ENCODE assay signal across 21 mouse cellular contexts in genomic region chr5:76635592-76635991, GRCm38 (mm10). TPM values are rescaled to one million over a fixed set of nuclear protein-coding genes. Genes with fewer than 3 reads are reported as not detected.
A peak's percentile ranks its signal among the peaks of the same experiment; 100 is the strongest.
DNase-seq lines count a peak whose midpoint lies in the region; ATAC-seq and TF ChIP-seq lines count a peak whose summit lies in the region.
"Had no signal": no experiment of that assay in that cellular context is flagged by ENCODE, and none has a peak within 500 bp of the region (broad histone marks: within the 10 kb centered on the region; RNA-seq: fewer than 3 reads in every experiment).

No protein-coding gene starts in this region.

- no peak for ATAC-seq in kidney, postnatal 0 days (replicated peaks; ENCODE audit: low FRiP score, low read depth)
- ATAC-seq: intestine, embryonic 15.5 days; midbrain, embryonic 16.5 days had no signal

- H3K9me3 ChIP-seq in kidney, postnatal 0 days (replicated peaks; ENCODE audit: low read length) = no peaks in the 10 kb centered on the region
- H3K9me3 ChIP-seq: forebrain, embryonic 12.5 days; heart, embryonic 10.5 days; hindbrain, embryonic 15.5 days; intestine, embryonic 15.5 days; neural tube, embryonic 15.5 days had no signal

- no peak overlapping the region for H3K9ac ChIP-seq in kidney, postnatal 0 days (ENCODE audit: low read depth, low read length)
- H3K9ac ChIP-seq: forebrain, embryonic 12.5 days; hindbrain, embryonic 15.5 days; intestine, embryonic 15.5 days; neural tube, embryonic 15.5 days had no signal

- peaks cover 36% of the 10 kb centered on the region; the same call in 1 of the 2 replicates for H3K36me3 ChIP-seq in kidney, postnatal 0 days (ENCODE audit: insufficient read depth, low read length)
- peaks cover 59% of the 10 kb centered on the region for H3K36me3 ChIP-seq in thymus, adult 2 months (ENCODE audit: control insufficient read depth, insufficient read depth, low read length)

- H3K4me2 ChIP-seq in kidney, postnatal 0 days (ENCODE audit: low read length) = no peak overlapping the region
- H3K4me2 ChIP-seq: forebrain, embryonic 12.5 days; hindbrain, embryonic 15.5 days; intestine, embryonic 15.5 days; neural tube, embryonic 15.5 days had no signal

- H3K27me3 ChIP-seq in kidney, postnatal 0 days (ENCODE audit: insufficient read depth, low read length) = no peaks in the 10 kb centered on the region
- H3K27me3 ChIP-seq in thymus, adult 2 months (ENCODE audit: control insufficient read depth, insufficient read depth, low read length) = no peaks in the 10 kb centered on the region
- H3K27me3 ChIP-seq: forebrain, embryonic 12.5 days; hindbrain, embryonic 15.5 days; intestine, embryonic 15.5 days; neural tube, embryonic 15.5 days had no signal

- TF ChIP-seq POLR2A in thymus, adult 2 months (IDR thresholded peaks at IDR 0.05; ENCODE audit: control insufficient read depth, extremely low read depth, insufficient read depth, low read length, poor library complexity) = no peak

- H3K4me3 ChIP-seq in kidney, postnatal 0 days (replicated peaks; ENCODE audit: low read depth, low read length) = no peak overlapping the region
- no peak overlapping the region for H3K4me3 ChIP-seq in thymus, adult 2 months (ENCODE audit: control insufficient read depth, insufficient read depth, low read length)
- H3K4me3 ChIP-seq: forebrain, embryonic 12.5 days; heart, embryonic 10.5 days; hindbrain, embryonic 15.5 days; intestine, embryonic 15.5 days; neural tube, embryonic 15.5 days had no signal

- H3K27ac ChIP-seq in kidney, postnatal 0 days = no peak overlapping the region
- H3K27ac ChIP-seq in thymus, adult 2 months (ENCODE audit: control insufficient read depth, insufficient read depth, low read length) = no peak overlapping the region
- H3K27ac ChIP-seq: forebrain, embryonic 12.5 days; heart, embryonic 10.5 days; hindbrain, embryonic 15.5 days; intestine, embryonic 15.5 days; neural tube, embryonic 15.5 days had no signal

- peak; percentile 2 for DNase-seq in embryo, embryonic 10.5 days (ENCODE audit: low spot score)
- DNase-seq in embryo, embryonic 9.5 days (ENCODE audit: extremely low spot score) = no peak
- DNase-seq in kidney, postnatal 0 days (ENCODE audit: low spot score) = peak; percentile 4
- DNase-seq in kidney, adult 11 months = no peak
- peak; percentile 30 for DNase-seq in 416B (ENCODE audit: low read depth)
- DNase-seq in lung, postnatal 36 days = peak; percentile 10
- no peak for DNase-seq in thymus, adult 2 months
- DNase-seq: adrenal gland, postnatal 25 days; cerebellum, adult 8-10 months; gastrocnemius, postnatal 25 days; heart, postnatal 14 days; kidney, postnatal 14 days; left cerebral cortex, postnatal 4 days; spleen, adult 18-20 months; thymus, postnatal 4 days had no signal

- peak; percentile 38; the same call in 1 of the 2 replicates for TF ChIP-seq CTCF in kidney, postnatal 0 days (IDR thresholded peaks at IDR 0.05; ENCODE audit: low read depth)
- TF ChIP-seq CTCF in thymus, adult 2 months (IDR thresholded peaks at IDR 0.05; ENCODE audit: borderline replicate concordance, control insufficient read depth, extremely low read depth, insufficient read depth, low read length, poor library complexity) = no peak

- 81% methylated on average over 2 of the region's 2 CpGs for WGBS in kidney, postnatal 0 days
- 93% methylated on average over 2 of the region's 2 CpGs for WGBS in thymus, adult 2 months

- no peaks in the 10 kb centered on the region for H3K4me1 ChIP-seq in kidney, postnatal 0 days (replicated peaks; ENCODE audit: insufficient read depth, low read length)
- no peaks in the 10 kb centered on the region for H3K4me1 ChIP-seq in thymus, adult 2 months (replicated peaks; ENCODE audit: control insufficient read depth, insufficient read depth, low read length)
- H3K4me1 ChIP-seq: forebrain, embryonic 12.5 days; heart, embryonic 10.5 days; hindbrain, embryonic 15.5 days; intestine, embryonic 15.5 days; neural tube, embryonic 15.5 days had no signal

RNA-seq across cellular contexts. Expression of gene C530008M17Rik, which starts 20.7 kb away (rescaled TPM):
- polyA plus RNA-seq in kidney, postnatal 0 days (2015; fragmentation: Nextera tagmentation; extraction: Ambion mirVana) = 6.8 and 8.1 TPM in 2 replicates
- polyA plus RNA-seq in thymus, adult 2 months (2012; rRNA removed) = 1.3 TPM in 2 replicates

RNA-seq across cellular contexts. Expression of gene Cep135, which starts 47.1 kb away (rescaled TPM):
- 3.7 and 4.3 TPM in 2 replicates for polyA plus RNA-seq in kidney, postnatal 0 days (2015; fragmentation: Nextera tagmentation; extraction: Ambion mirVana)
- polyA plus RNA-seq in thymus, adult 2 months (2012; rRNA removed) = 2.7 and 3.6 TPM in 2 replicates

Comparison
In these comparisons a context has a peak if more than half of its experiments do, and no peak if none do; other contexts are left out.
1. DNase-seq: peak in embryo, embryonic 10.5 days (single experiment), kidney, postnatal 0 days (single experiment), 416B (single experiment) and lung, postnatal 36 days (single experiment); none in embryo, embryonic 9.5 days (single experiment), kidney, adult 11 months (single experiment) and thymus, adult 2 months (single experiment).